Mouse (Mus musculus) limb, embryonic 10.5 days (tissue): ENCODE results near the gene Mrpl22. TPM values are rescaled to one million over a fixed set of nuclear protein-coding genes. Genes with fewer than 3 reads are reported as not detected.
"Not testable (repeated sequence)": the region's sequence is repeated elsewhere in the genome, so short reads cannot be mapped to it uniquely, and the experiment has no call there.

Experiments
- DNase-seq: peaks from one replicate; pipeline ENCODE4 v3.0.0-alpha.2; 2017; ENCODE audit warnings: low spot score
- H3K27ac ChIP-seq: fragments of 300-500 bp; sonication (generic); 2 replicates; pipeline ENCODE4 v1.5.1; 2016; ENCODE audit warnings: mild to moderate bottlenecking
- H3K27me3 ChIP-seq: fragments of 300-500 bp; sonication (generic); 2 replicates; pipeline ENCODE4 v1.6.1; 2016; ENCODE audit warnings: low read depth, mild to moderate bottlenecking; ENCODE audit not compliant: poor library complexity, severe bottlenecking
- H3K36me3 ChIP-seq: fragments of 300-500 bp; sonication (generic); 2 replicates; pipeline ENCODE4 v1.6.1; 2016; ENCODE audit warnings: mild to moderate bottlenecking, moderate library complexity
- H3K4me1 ChIP-seq: fragments of 300-500 bp; sonication (generic); 2 replicates; pipeline ENCODE4 v1.6.1; 2016
- H3K4me3 ChIP-seq: fragments of 300-500 bp; sonication (generic); 2 replicates; pipeline ENCODE4 v1.5.1; 2016; ENCODE audit warnings: mild to moderate bottlenecking, moderate library complexity
- H3K9me3 ChIP-seq: fragments of 300-500 bp; sonication (generic); replicated peaks from 2 replicates; pipeline ENCODE4 v1.6.1; 2016; ENCODE audit warnings: mild to moderate bottlenecking
- WGBS: fragments of 180-500 bp; shearing (Covaris S2); methylation state at CpG from one replicate; pipeline ENCODE4 v1.1.7; 2016; 5-methylcytosine and 5-hydroxymethylcytosine counted together
- polyA plus RNA-seq: library from polyadenylated mRNA; unstranded; fragments of >200 nt; fragmentation: Nextera tagmentation; extraction: Ambion mirVana; gene quantifications from 2 replicates; pipeline ENCODE4 v1.2.1, GENCODE M21; 2016

The Mrpl22 gene
- polyA plus RNA-seq, 1 experiment from 2014 or later = 143 TPM

DNA sequence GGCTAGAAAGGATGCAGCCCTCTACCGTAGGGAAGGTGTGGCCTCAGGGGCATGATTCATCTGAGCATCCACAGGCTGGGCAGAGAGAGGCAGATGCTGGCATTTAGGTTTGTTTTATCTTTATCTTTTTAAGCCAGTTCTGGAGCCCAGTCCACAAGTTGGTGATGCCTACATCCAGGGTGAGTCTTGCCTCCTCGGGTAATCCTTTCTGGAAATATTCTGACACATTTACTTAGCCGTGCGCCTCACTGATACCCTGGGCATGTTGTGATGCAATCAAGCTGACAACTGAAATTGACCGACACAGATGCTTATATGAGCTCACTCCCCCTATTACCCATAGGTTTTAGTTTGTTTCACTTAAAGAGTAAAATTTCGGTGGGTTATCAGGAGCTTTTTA is 45.4 kb downstream of the Mrpl22 start:
- Histone ChIP-seq H3K4me3 (no peak overlapping the region), H3K27me3 (no peaks in the 10 kb centered on the region), H3K9me3 (no peaks in the 10 kb centered on the region), H3K4me1 (peaks cover 19% of the 10 kb centered on the region), H3K27ac (no peak overlapping the region), H3K36me3 (no peaks in the 10 kb centered on the region)
- WGBS = 90% methylated on average over 6 of the region's 6 CpGs
- no peak for DNase-seq

GRCm38 (mm10) chr11:58223751-58224150 is 52.3 kb downstream of the Mrpl22 start:
- Histone ChIP-seq H3K36me3 (no peaks in the 10 kb centered on the region), H3K9me3 (no peaks in the 10 kb centered on the region), H3K27me3 (no peaks in the 10 kb centered on the region), H3K27ac (no peak overlapping the region), H3K4me3 (no peak overlapping the region), H3K4me1 (peaks cover 13% of the 10 kb centered on the region)
- no peak for DNase-seq
- WGBS = 43% methylated on average over 4 of the region's 4 CpGs

DNA sequence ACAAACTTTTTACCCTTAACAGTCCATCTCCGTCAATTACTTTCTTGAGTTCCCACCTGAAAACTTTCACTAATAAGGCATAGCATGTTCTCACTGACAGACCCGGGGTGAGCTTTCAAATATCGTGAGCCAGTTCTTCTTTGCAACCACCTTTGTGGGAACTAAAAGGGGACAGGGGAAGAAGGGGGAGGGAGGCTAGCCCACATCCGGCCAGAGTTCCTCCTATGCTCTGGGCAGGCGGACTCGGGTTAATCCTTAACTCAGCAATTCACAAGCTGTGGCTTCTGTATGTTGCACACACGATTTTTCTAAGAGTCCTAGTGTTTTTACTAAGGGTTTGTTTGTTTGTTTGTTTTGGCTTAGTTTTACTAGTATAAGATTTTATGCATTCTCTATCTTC is 52.9 kb downstream of the Mrpl22 start:
- 73% methylated on average over 7 of the region's 7 CpGs for WGBS
- H3K27ac ChIP-seq = no peak overlapping the region

DNA sequence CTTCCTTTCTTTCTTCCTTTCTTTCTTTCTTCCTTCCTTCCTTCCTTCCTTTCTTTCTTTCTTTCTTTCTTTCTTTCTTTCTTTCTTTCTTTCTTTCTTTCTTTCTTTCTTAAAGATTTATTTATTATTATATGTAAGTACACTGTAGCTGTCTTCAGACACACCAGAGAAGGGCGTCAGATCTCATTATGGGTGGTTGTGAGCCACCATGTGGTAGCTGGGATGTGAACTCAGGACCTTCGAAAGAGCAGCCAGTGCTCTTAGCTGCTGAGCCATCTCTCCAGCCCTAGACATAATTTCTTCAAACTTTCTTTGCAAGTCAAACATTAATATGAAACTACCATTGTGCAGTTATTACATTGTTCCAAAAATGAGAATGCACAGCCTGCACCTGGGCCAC is 53.4 kb downstream of the Mrpl22 start:
- H3K4me3 ChIP-seq, DNase-seq, H3K27ac ChIP-seq, H3K27me3 ChIP-seq, H3K36me3 ChIP-seq, H3K9me3 ChIP-seq: not testable (repeated sequence)
- WGBS = 77% methylated on average over 2 of the region's 2 CpGs
- H3K4me1 ChIP-seq = peaks cover 13% of the 10 kb centered on the region

More for the DNA sequence above, 52.9 kb downstream of the Mrpl22 start:
- Histone ChIP-seq H3K4me3 (no peak overlapping the region), H3K4me1 (peaks cover 13% of the 10 kb centered on the region), H3K27me3 (no peaks in the 10 kb centered on the region), H3K9me3 (no peaks in the 10 kb centered on the region), H3K36me3 (no peaks in the 10 kb centered on the region)
- DNase-seq = no peak

GRCm38 (mm10) chr11:58225655-58226054 is 54.2 kb downstream of the Mrpl22 start:
- Histone ChIP-seq H3K27me3 (no peaks in the 10 kb centered on the region), H3K4me1 (peaks cover 13% of the 10 kb centered on the region), H3K36me3 (no peaks in the 10 kb centered on the region), H3K4me3 (no peak overlapping the region), H3K27ac (no peak overlapping the region), H3K9me3 (no peaks in the 10 kb centered on the region)
- DNase-seq = peak; percentile 81
- 7% methylated on average over 5 of the region's 5 CpGs for WGBS

DNA sequence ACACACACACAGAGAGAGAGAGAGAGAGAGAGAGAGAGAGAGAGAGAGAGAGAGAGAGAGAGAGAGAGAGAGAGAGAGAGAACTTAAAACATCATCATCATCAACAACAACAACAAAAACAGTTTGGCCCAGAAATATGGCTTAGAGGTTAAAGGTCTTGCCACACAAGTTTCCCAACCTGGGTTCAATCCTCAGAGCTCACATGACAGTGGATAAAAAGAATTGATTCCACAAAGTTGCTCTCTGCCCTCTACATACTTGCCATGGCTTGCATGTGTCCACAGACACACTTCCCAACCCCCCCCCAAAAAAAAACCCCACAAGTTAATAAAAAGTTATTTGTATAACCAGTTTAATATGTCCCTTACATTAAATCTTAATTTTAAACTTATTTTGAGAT is 55.0 kb downstream of the Mrpl22 start:
- Histone ChIP-seq H3K4me1 (peaks cover 13% of the 10 kb centered on the region), H3K4me3 (no peak overlapping the region), H3K9me3 (no peaks in the 10 kb centered on the region), H3K27me3 (no peaks in the 10 kb centered on the region), H3K27ac (no peak overlapping the region), H3K36me3 (no peaks in the 10 kb centered on the region)
- no peak for DNase-seq

- DNase-seq, H3K27me3 ChIP-seq, H3K9me3 ChIP-seq, H3K36me3 ChIP-seq, H3K27ac ChIP-seq, H3K4me3 ChIP-seq: not testable (repeated sequence)
- peaks cover 13% of the 10 kb centered on the region for H3K4me1 ChIP-seq
- WGBS = 91% methylated on average over 2 of the region's 2 CpGs
These were observed 56.6 kb downstream of the Mrpl22 start for GRCm38 (mm10) chr11:58228021-58228420.

Other genes with a start within 250 kb of the Mrpl22 start
- gene Larp1, start 162.6 kb upstream of the Mrpl22 start, polyA plus RNA-seq = 20.0 and 22.6 TPM in 2 replicates
- not detected in 2 replicates for gene Gm12248, start 78.5 kb upstream of the Mrpl22 start, polyA plus RNA-seq
- 107 and 113 TPM in 2 replicates for gene Cnot8, start 67.5 kb upstream of the Mrpl22 start, polyA plus RNA-seq
- gene Gemin5, start 3.1 kb upstream of the Mrpl22 start, polyA plus RNA-seq = 35.8 and 40.1 TPM in 2 replicates
- 1.3 TPM in 2 replicates for gene Igtp, start 27.9 kb downstream of the Mrpl22 start, polyA plus RNA-seq
- gene Irgm2, start 28.0 kb downstream of the Mrpl22 start, polyA plus RNA-seq = 0.05 and 0.50 TPM in 2 replicates
- gene 4930438A08Rik, start 103.1 kb downstream of the Mrpl22 start, polyA plus RNA-seq = not detected in 2 replicates
- 24.0 and 26.7 TPM in 2 replicates for gene Zfp692, start 135.4 kb downstream of the Mrpl22 start, polyA plus RNA-seq
- 22.1 and 25.7 TPM in 2 replicates for gene Zfp672, start 158.7 kb downstream of the Mrpl22 start, polyA plus RNA-seq
- 35.2 and 37.7 TPM in 2 replicates for gene Sh3bp5l, start 159.1 kb downstream of the Mrpl22 start, polyA plus RNA-seq
- gene Lypd8, start 207.4 kb downstream of the Mrpl22 start, polyA plus RNA-seq = not detected in 2 replicates
- not detected in 2 replicates for gene 1810065E05Rik, start 249.4 kb downstream of the Mrpl22 start, polyA plus RNA-seq